Comparison of ENCODE assay signal across 15 mouse cellular contexts in genomic region chr8:126639161-126639560, GRCm38 (mm10). TPM values are rescaled to one million over a fixed set of nuclear protein-coding genes. Genes with fewer than 3 reads are reported as not detected.
DNase-seq lines count a peak whose midpoint lies in the region; ATAC-seq and TF ChIP-seq lines count a peak whose summit lies in the region.
"Had no signal": no experiment of that assay in that cellular context is flagged by ENCODE, and none has a peak within 500 bp of the region (broad histone marks: within the 10 kb centered on the region; RNA-seq: fewer than 3 reads in every experiment).

No protein-coding gene starts in this region.

- no peaks in the 10 kb centered on the region for H3K27me3 ChIP-seq in heart, embryonic 11.5 days (ENCODE audit: control insufficient read depth, insufficient read depth, low read length)
- H3K27me3 ChIP-seq in midbrain, postnatal 0 days (ENCODE audit: insufficient read depth, low read length), result no peaks in the 10 kb centered on the region
- H3K27me3 ChIP-seq in hindbrain, embryonic 12.5 days, result no peaks in the 10 kb centered on the region
- H3K27me3 ChIP-seq: lung, embryonic 15.5 days; neural tube, embryonic 13.5 days had no signal

- TF ChIP-seq CTCF in midbrain, postnatal 0 days (IDR thresholded peaks at IDR 0.05), result no peak

- intact Hi-C loops in heart, postnatal 36 days (cut with DNase I), result no loop called here

- no peaks in the 10 kb centered on the region for H3K36me3 ChIP-seq in heart, embryonic 11.5 days (ENCODE audit: control insufficient read depth, insufficient read depth, low read length)
- H3K36me3 ChIP-seq in midbrain, postnatal 0 days (ENCODE audit: insufficient read depth, low read length), result no peaks in the 10 kb centered on the region
- H3K36me3 ChIP-seq in hindbrain, embryonic 12.5 days, result no peaks in the 10 kb centered on the region
- H3K36me3 ChIP-seq: forebrain, embryonic 10.5 days; lung, embryonic 15.5 days; neural tube, embryonic 13.5 days had no signal

- no peaks in the 10 kb centered on the region for H3K9me3 ChIP-seq in heart, embryonic 11.5 days (replicated peaks; ENCODE audit: control insufficient read depth, low read length)
- H3K9me3 ChIP-seq in midbrain, postnatal 0 days (ENCODE audit: low read length), result no peaks in the 10 kb centered on the region
- H3K9me3 ChIP-seq in hindbrain, embryonic 12.5 days (replicated peaks), result 0 out of 2 replicates have a peak, but pooled peaks cover 3% of the 10 kb centered on the region
- H3K9me3 ChIP-seq: forebrain, embryonic 10.5 days; lung, embryonic 15.5 days; neural tube, embryonic 13.5 days had no signal

- WGBS in heart, embryonic 11.5 days (ENCODE audit: insufficient replicate concordance), result 75% methylated on average over 3 of the region's 3 CpGs
- WGBS in midbrain, postnatal 0 days, result 85% methylated on average over 3 of the region's 3 CpGs
- WGBS in hindbrain, embryonic 12.5 days, result 86% methylated on average over 3 of the region's 3 CpGs

- no peak overlapping the region for H3K9ac ChIP-seq in heart, embryonic 11.5 days (ENCODE audit: low read depth, low read length)
- no peak overlapping the region for H3K9ac ChIP-seq in midbrain, postnatal 0 days (replicated peaks; ENCODE audit: low read length, poor library complexity, severe bottlenecking)
- no peak overlapping the region for H3K9ac ChIP-seq in hindbrain, embryonic 12.5 days
- H3K9ac ChIP-seq: lung, embryonic 15.5 days; neural tube, embryonic 13.5 days had no signal

- no peak overlapping the region for H3K27ac ChIP-seq in heart, embryonic 11.5 days (ENCODE audit: low read depth, low read length)
- no peak overlapping the region for H3K27ac ChIP-seq in midbrain, postnatal 0 days (ENCODE audit: low read depth, low read length)
- no peak overlapping the region for H3K27ac ChIP-seq in hindbrain, embryonic 12.5 days
- H3K27ac ChIP-seq: forebrain, embryonic 10.5 days; lung, embryonic 15.5 days; neural tube, embryonic 13.5 days had no signal

- ATAC-seq in heart, embryonic 11.5 days (replicated peaks; ENCODE audit: insufficient number of reproducible peaks, low FRiP score, low TSS enrichment), result no peak
- no peak for ATAC-seq in midbrain, postnatal 0 days (ENCODE audit: low FRiP score)
- no peak for ATAC-seq in hindbrain, embryonic 12.5 days (ENCODE audit: low FRiP score)

- no peak overlapping the region for H3K4me3 ChIP-seq in heart, embryonic 11.5 days (ENCODE audit: low read depth, low read length)
- no peak overlapping the region for H3K4me3 ChIP-seq in midbrain, postnatal 0 days (ENCODE audit: low read depth, low read length)
- H3K4me3 ChIP-seq in hindbrain, embryonic 12.5 days, result no peak overlapping the region
- H3K4me3 ChIP-seq: forebrain, embryonic 10.5 days; lung, embryonic 15.5 days; neural tube, embryonic 13.5 days had no signal

- DNase-seq in heart, adult 11 months, result peak; percentile 99
- peak; percentile 53 to 65 for DNase-seq in gastrocnemius, adult 8-10 months (ENCODE audit: low spot score in 2 of 2)
- peak; percentile 50 to 54 for DNase-seq in heart, postnatal 36 days
- DNase-seq in lung, postnatal 36 days, result peak; percentile 67
- DNase-seq in midbrain, postnatal 0 days (ENCODE audit: low spot score), result no peak
- no peak for DNase-seq in spleen, adult 18-20 months
- DNase-seq: cerebellum, adult 11-12 months; midbrain, embryonic 14.5 days; right cerebral cortex, adult 18-20 months; thymus, postnatal 36 days had no signal

- H3K4me1 ChIP-seq in heart, embryonic 11.5 days (ENCODE audit: control insufficient read depth, insufficient read depth, low read length), result no peaks in the 10 kb centered on the region
- H3K4me1 ChIP-seq in midbrain, postnatal 0 days (ENCODE audit: insufficient read depth, low read length), result no peaks in the 10 kb centered on the region
- H3K4me1 ChIP-seq in hindbrain, embryonic 12.5 days, result 0 out of 2 replicates have a peak, but pooled peaks cover 1% of the 10 kb centered on the region
- H3K4me1 ChIP-seq: neural tube, embryonic 13.5 days had no signal

- H3K4me2 ChIP-seq in heart, embryonic 11.5 days, result no peak overlapping the region
- H3K4me2 ChIP-seq in midbrain, postnatal 0 days (ENCODE audit: low read depth, low read length, poor library complexity, severe bottlenecking), result no peak overlapping the region
- H3K4me2 ChIP-seq in hindbrain, embryonic 12.5 days (replicated peaks), result no peak overlapping the region
- H3K4me2 ChIP-seq: lung, embryonic 15.5 days; neural tube, embryonic 13.5 days had no signal

RNA-seq across cellular contexts. Expression of gene Irf2bp2, which starts 45.4 kb away (rescaled TPM):
- polyA plus RNA-seq in heart, embryonic 11.5 days (2014; fragmentation: Nextera tagmentation; extraction: Ambion mirVana), result 5.9 and 6.5 TPM in 2 replicates
- 10 to 100 TPM; 22.2 to 31.2 (median 23.5) TPM for total RNA-seq in gastrocnemius, adult 8-10 months (2022)
- total RNA-seq in heart, postnatal 36 days (2021), result 10 to 100 TPM; 64.3 to 71.2 TPM
- total RNA-seq in midbrain, postnatal 0 days (2014; rRNA removed), result 81.3 and 88.2 TPM in 2 replicates
- polyA plus RNA-seq in midbrain, postnatal 0 days (2015; fragmentation: Nextera tagmentation; extraction: Ambion mirVana), result 8.0 and 9.2 TPM in 2 replicates
- polyA plus RNA-seq in hindbrain, embryonic 12.5 days (2016; fragmentation: Nextera tagmentation; extraction: Ambion mirVana), result 8.8 and 9.6 TPM in 2 replicates

Comparison
In these comparisons a context has a peak if more than half of its experiments do, and no peak if none do; other contexts are left out.
1. DNase-seq: peak in heart, adult 11 months (single experiment), gastrocnemius, adult 8-10 months (2 of 2), heart, postnatal 36 days (2 of 2) and lung, postnatal 36 days (single experiment); none in midbrain, postnatal 0 days (single experiment) and spleen, adult 18-20 months (0 of 2).